ENCODE assay signal across 10 mouse cellular contexts in genomic region chr2:112196859-112197258, GRCm38 (mm10). TPM values are rescaled to one million over a fixed set of nuclear protein-coding genes. Genes with fewer than 3 reads are reported as not detected.
A peak's percentile ranks its signal among the peaks of the same experiment; 100 is the strongest.
DNase-seq lines count a peak whose midpoint lies in the region; ATAC-seq lines count a peak whose summit lies in the region.
"Had no signal": no experiment of that assay in that cellular context is flagged by ENCODE, and none has a peak within 500 bp of the region (broad histone marks: within the 10 kb centered on the region; RNA-seq: fewer than 3 reads in every experiment).

No protein-coding gene starts in this region.

- intact Hi-C loops in left cerebral cortex, postnatal 4 days (cut with DNase I) = no loop called here

- DNase-seq in left cerebral cortex, adult 11 months (ENCODE audit: low spot score) = peak; percentile 49
- DNase-seq in left cerebral cortex, postnatal 4 days = no peak
- peak; percentile 82 for DNase-seq in NIH3T3 (ENCODE audit: low read depth)
- DNase-seq in cerebellum, adult 9-10 months = peak; percentile 60
- peak; percentile 26 to 78 for DNase-seq in frontal cortex, adult 2 months (ENCODE audit: extremely low spot score in 1 of 2, low spot score in 1 of 2)
- peak; percentile 17 to 45 for DNase-seq in kidney, postnatal 4 days
- DNase-seq in thymus, postnatal 0 days (ENCODE audit: low spot score) = peak; percentile 65

- peak; percentile 96 for ATAC-seq in megakaryocyte-erythroid progenitor cell, adult 5-6 weeks (replicated peaks; ENCODE audit: low FRiP score, low TSS enrichment, poor library complexity, severe bottlenecking)

RNA-seq across cellular contexts. Expression of gene Lpcat4, which starts 42.4 kb away (rescaled TPM):
- total RNA-seq in left cerebral cortex, postnatal 4 days (2021) = 10 to 100 TPM; 47.7 to 50.4 TPM
- 245 and 291 TPM in 2 replicates for polyA plus RNA-seq in frontal cortex, adult 2 months (2012; rRNA removed)
- total RNA-seq in megakaryocyte-erythroid progenitor cell, adult 5-6 weeks (2014; fragmentation: Nextera tagmentation) = 2.4 and 3.4 TPM in 2 replicates
- total RNA-seq in megakaryocyte-erythroid progenitor cell, adult 5-6 weeks (2017) = 8.5 TPM in 1 of 2 replicates, not detected in the other
- polyA plus RNA-seq in thymus, postnatal 0 days (2015; fragmentation: Nextera tagmentation; extraction: Ambion mirVana) = 8.1 and 11.4 TPM in 2 replicates

RNA-seq across cellular contexts. Expression of gene Olfr1318, which starts 42.9 kb away (rescaled TPM):
- not detected for total RNA-seq in left cerebral cortex, postnatal 4 days (2021)
- polyA plus RNA-seq in frontal cortex, adult 2 months (2012; rRNA removed) = not detected in 2 replicates
- not detected in 2 replicates for total RNA-seq in megakaryocyte-erythroid progenitor cell, adult 5-6 weeks (2014; fragmentation: Nextera tagmentation)
- not detected in 2 replicates for total RNA-seq in megakaryocyte-erythroid progenitor cell, adult 5-6 weeks (2017)
- 0.09 TPM in 1 of 2 replicates, not detected in the other for polyA plus RNA-seq in thymus, postnatal 0 days (2015; fragmentation: Nextera tagmentation; extraction: Ambion mirVana)
- polyA plus RNA-seq: myocyte had no signal

RNA-seq across cellular contexts. Expression of gene Olfr1317, which starts 56.7 kb away (rescaled TPM):
- total RNA-seq in left cerebral cortex, postnatal 4 days (2021) = not detected
- polyA plus RNA-seq in frontal cortex, adult 2 months (2012; rRNA removed) = not detected in 2 replicates
- total RNA-seq in megakaryocyte-erythroid progenitor cell, adult 5-6 weeks (2014; fragmentation: Nextera tagmentation) = not detected in 2 replicates
- total RNA-seq in megakaryocyte-erythroid progenitor cell, adult 5-6 weeks (2017) = not detected in 2 replicates
- not detected in 2 replicates for polyA plus RNA-seq in thymus, postnatal 0 days (2015; fragmentation: Nextera tagmentation; extraction: Ambion mirVana)
- polyA plus RNA-seq: erythroblast, embryonic 14.5 days; myocyte had no signal

Comparison
In these comparisons a context has a peak if more than half of its experiments do, and no peak if none do; other contexts are left out.
1. RNA of gene Lpcat4, which starts 42.4 kb away (total RNA-seq): 47.7 to 50.4 TPM in left cerebral cortex, postnatal 4 days; 2.4 to 8.5 TPM in megakaryocyte-erythroid progenitor cell, adult 5-6 weeks; every median in the first group is over 4 times any median in the second.